Mouse (Mus musculus) testis, adult 10 weeks (tissue): Measurements from ENCODE around the gene Olfr46. TPM values are rescaled to one million over a fixed set of nuclear protein-coding genes. Genes with fewer than 3 reads are reported as not detected.

Experiments
- polyA plus RNA-seq: library from polyadenylated mRNA; stranded (reverse); fragments of 350-450 nt; fragmentation: Illumina TruSeq; extraction: RNeasy Lipid Tissue Mini Kit (QIAGEN cat#74804); gene quantifications from one replicate; pipeline ENCODE4 v1.2.3, GENCODE M21; 2014; ENCODE audit warnings: low read depth, low replicate concordance

Gene Olfr46
- polyA plus RNA-seq: 0.69 TPM

GRCm38 (mm10) chr7:140600969-140601368 lies at the start of gene Olfr46:
Olfr46 (plus strand) TSS chr7:140601269.

GRCm38 (mm10) chr7:140567586-140567985 lies 33.5 kb upstream of the Olfr46 start, which contains the start of gene Olfr538:
Olfr538 (plus strand) TSS chr7:140567886.

GRCm38 (mm10) chr7:140628670-140629069 lies 27.6 kb downstream of the Olfr46 start, which contains the start of gene Olfr61:
Olfr61 (plus strand) TSS chr7:140628970.

GRCm38 (mm10) chr7:140646152-140646551 lies 45.1 kb downstream of the Olfr46 start, which contains the start of gene Olfr53:
Olfr53 (plus strand) TSS chr7:140646452.

GRCm38 (mm10) chr7:140659630-140660029 lies 58.6 kb downstream of the Olfr46 start, which contains the start of gene Olfr539:
Olfr539 (plus strand) TSS chr7:140659930.

Other genes starting within 250 kb of the Olfr46 start
- not detected for gene Olfr60, start 239.6 kb upstream of the Olfr46 start, polyA plus RNA-seq
- not detected for gene Olfr530, start 224.9 kb upstream of the Olfr46 start, polyA plus RNA-seq
- gene Olfr531, start 198.4 kb upstream of the Olfr46 start, polyA plus RNA-seq: not detected
- not detected for gene Olfr532, start 179.6 kb upstream of the Olfr46 start, polyA plus RNA-seq
- gene Olfr533, start 137.9 kb upstream of the Olfr46 start, polyA plus RNA-seq: not detected
- not detected for gene Olfr535, start 117.1 kb upstream of the Olfr46 start, polyA plus RNA-seq
- not detected for gene Olfr536, start 93.9 kb upstream of the Olfr46 start, polyA plus RNA-seq
- not detected for gene Olfr538, start 33.4 kb upstream of the Olfr46 start, polyA plus RNA-seq
- not detected for gene Olfr61, start 27.7 kb downstream of the Olfr46 start, polyA plus RNA-seq
- gene Olfr53, start 45.2 kb downstream of the Olfr46 start, polyA plus RNA-seq: not detected
- gene Olfr539, start 58.7 kb downstream of the Olfr46 start, polyA plus RNA-seq: 0.08 TPM
- gene Olfr45, start 80.7 kb downstream of the Olfr46 start, polyA plus RNA-seq: not detected
- gene Olfr541, start 96.0 kb downstream of the Olfr46 start, polyA plus RNA-seq: not detected
- gene Cyp2e1, start 162.5 kb downstream of the Olfr46 start, polyA plus RNA-seq: 1.8 TPM
- 395 TPM for gene Syce1, start 186.6 kb downstream of the Olfr46 start, polyA plus RNA-seq
- 5.9 TPM for gene Zfp941, start 220.9 kb downstream of the Olfr46 start, polyA plus RNA-seq
- gene Urah, start 233.7 kb downstream of the Olfr46 start, polyA plus RNA-seq: not detected
- not detected for gene Scgb1c1, start 244.3 kb downstream of the Olfr46 start, polyA plus RNA-seq
- 8.1 TPM for gene Odf3, start 246.5 kb downstream of the Olfr46 start, polyA plus RNA-seq